ENCODE assay signal across 29 mouse cellular contexts in genomic region chr14:49121723-49122122, GRCm38 (mm10). TPM values are rescaled to one million over a fixed set of nuclear protein-coding genes. Genes with fewer than 3 reads are reported as not detected.
DNase-seq lines count a peak whose midpoint lies in the region; ATAC-seq lines count a peak whose summit lies in the region.
"Had no signal": no experiment of that assay in that cellular context is flagged by ENCODE, and none has a peak within 500 bp of the region (broad histone marks: within the 10 kb centered on the region; RNA-seq: fewer than 3 reads in every experiment).

No protein-coding gene starts in this region.

- ATAC-seq in kidney, embryonic 16.5 days (ENCODE audit: low FRiP score, low TSS enrichment) = no peak
- ATAC-seq in embryonic facial prominence, embryonic 11.5 days (replicated peaks; ENCODE audit: insufficient number of reproducible peaks, low FRiP score, low TSS enrichment, low read depth) = no peak
- peak; percentile 65 for ATAC-seq in limb, embryonic 13.5 days (ENCODE audit: low FRiP score, low read depth)
- no peak for ATAC-seq in neural tube, embryonic 15.5 days (ENCODE audit: low FRiP score)
- ATAC-seq: forebrain, embryonic 14.5 days; midbrain, embryonic 16.5 days had no signal

- no peaks in the 10 kb centered on the region for H3K36me3 ChIP-seq in kidney, embryonic 16.5 days (ENCODE audit: insufficient read depth, low read length)
- H3K36me3 ChIP-seq in embryonic facial prominence, embryonic 11.5 days (replicated peaks; ENCODE audit: control insufficient read depth, insufficient read depth, low read depth, low read length) = no peaks in the 10 kb centered on the region
- H3K36me3 ChIP-seq in limb, embryonic 13.5 days = no peaks in the 10 kb centered on the region
- no peaks in the 10 kb centered on the region for H3K36me3 ChIP-seq in neural tube, embryonic 15.5 days
- H3K36me3 ChIP-seq: heart, embryonic 13.5 days; hindbrain, embryonic 10.5 days; hindbrain, embryonic 15.5 days; lung, embryonic 15.5 days; midbrain, embryonic 10.5 days had no signal

- DNase-seq in kidney, adult 9 months = no peak
- peak; percentile 59 for DNase-seq in embryonic facial prominence, embryonic 11.5 days (ENCODE audit: low spot score)
- DNase-seq in forelimb bud, embryonic 11.5 days (ENCODE audit: low read depth, low spot score) = peak; percentile 78
- no peak for DNase-seq in c-Kit-positive CD71-positive TER-119-positive erythroid progenitor cells, embryonic 14.5 days (ENCODE audit: low spot score)
- DNase-seq in layer of hippocampus, adult 18-20 months (ENCODE audit: low spot score in 2 of 2) = no peak
- DNase-seq: adrenal gland, postnatal 14 days; cerebellum, adult 2 months; cerebellum, postnatal 25 days; gastrocnemius, postnatal 36 days; heart, postnatal 10 days; kidney, adult 18-20 months; kidney, postnatal 25 days; layer of hippocampus, adult 9-11 months; liver; right cerebral cortex, adult 18-20 months; spleen, adult 18-20 months; thymus, adult 18-20 months; thymus, postnatal 25 days had no signal

- no peaks in the 10 kb centered on the region for H3K27me3 ChIP-seq in kidney, embryonic 16.5 days (ENCODE audit: insufficient read depth, low read length)
- H3K27me3 ChIP-seq in embryonic facial prominence, embryonic 11.5 days (ENCODE audit: control insufficient read depth, insufficient read depth, low read length) = no peaks in the 10 kb centered on the region
- no peaks in the 10 kb centered on the region for H3K27me3 ChIP-seq in limb, embryonic 13.5 days
- H3K27me3 ChIP-seq in neural tube, embryonic 15.5 days (replicated peaks) = no peaks in the 10 kb centered on the region
- H3K27me3 ChIP-seq: heart, embryonic 13.5 days; hindbrain, embryonic 15.5 days; lung, embryonic 15.5 days had no signal

- WGBS in kidney, embryonic 16.5 days = 42% methylated on average over 9 of the region's 9 CpGs
- 50% methylated on average over 9 of the region's 9 CpGs for WGBS in embryonic facial prominence, embryonic 11.5 days
- WGBS in limb, embryonic 13.5 days = 18% methylated on average over 9 of the region's 9 CpGs
- 64% methylated on average over 9 of the region's 9 CpGs for WGBS in neural tube, embryonic 15.5 days

- no peak overlapping the region for H3K27ac ChIP-seq in kidney, embryonic 16.5 days (ENCODE audit: low read length)
- 0 out of 2 replicates have a peak overlapping the region, but pooled peaks have one; percentile 20 for H3K27ac ChIP-seq in embryonic facial prominence, embryonic 11.5 days (replicated peaks; ENCODE audit: low read depth, low read length)
- peak overlapping the region; percentile 61 for H3K27ac ChIP-seq in limb, embryonic 13.5 days
- no peak overlapping the region for H3K27ac ChIP-seq in neural tube, embryonic 15.5 days (replicated peaks)
- H3K27ac ChIP-seq: heart, embryonic 13.5 days; hindbrain, embryonic 10.5 days; hindbrain, embryonic 15.5 days; liver, embryonic 14.5 days; lung, embryonic 15.5 days; midbrain, embryonic 10.5 days had no signal

- H3K4me3 ChIP-seq in kidney, embryonic 16.5 days (ENCODE audit: low read length) = no peak overlapping the region
- H3K4me3 ChIP-seq in embryonic facial prominence, embryonic 11.5 days (ENCODE audit: low read depth, low read length) = no peak overlapping the region
- H3K4me3 ChIP-seq in limb, embryonic 13.5 days = peak overlapping the region; percentile 7; the same call in 1 of the 2 replicates
- no peak overlapping the region for H3K4me3 ChIP-seq in neural tube, embryonic 15.5 days (replicated peaks)
- H3K4me3 ChIP-seq: heart, embryonic 13.5 days; hindbrain, embryonic 10.5 days; hindbrain, embryonic 15.5 days; lung, embryonic 15.5 days; midbrain, embryonic 10.5 days had no signal

- H3K9ac ChIP-seq in kidney, embryonic 16.5 days (replicated peaks; ENCODE audit: low read length) = no peak overlapping the region
- H3K9ac ChIP-seq in embryonic facial prominence, embryonic 11.5 days (replicated peaks; ENCODE audit: low read length) = no peak overlapping the region
- no peak overlapping the region for H3K9ac ChIP-seq in limb, embryonic 13.5 days
- H3K9ac ChIP-seq in neural tube, embryonic 15.5 days (replicated peaks) = no peak overlapping the region
- H3K9ac ChIP-seq: heart, embryonic 13.5 days; hindbrain, embryonic 15.5 days; liver, embryonic 14.5 days; lung, embryonic 15.5 days had no signal

- H3K4me2 ChIP-seq in kidney, embryonic 16.5 days (replicated peaks; ENCODE audit: low read depth, low read length) = peak overlapping the region; percentile 10; the same call in 1 of the 2 replicates
- H3K4me2 ChIP-seq in embryonic facial prominence, embryonic 11.5 days (ENCODE audit: low read depth, low read length) = no peak overlapping the region
- H3K4me2 ChIP-seq in limb, embryonic 13.5 days (replicated peaks) = peak overlapping the region; percentile 49
- no peak overlapping the region for H3K4me2 ChIP-seq in neural tube, embryonic 15.5 days
- H3K4me2 ChIP-seq: heart, embryonic 13.5 days; hindbrain, embryonic 15.5 days; lung, embryonic 15.5 days had no signal

- no peaks in the 10 kb centered on the region for H3K9me3 ChIP-seq in kidney, embryonic 16.5 days (ENCODE audit: low read length)
- no peaks in the 10 kb centered on the region for H3K9me3 ChIP-seq in embryonic facial prominence, embryonic 11.5 days (replicated peaks; ENCODE audit: control insufficient read depth, low read length)
- no peaks in the 10 kb centered on the region for H3K9me3 ChIP-seq in limb, embryonic 13.5 days
- H3K9me3 ChIP-seq in neural tube, embryonic 15.5 days (replicated peaks) = no peaks in the 10 kb centered on the region
- H3K9me3 ChIP-seq: heart, embryonic 13.5 days; hindbrain, embryonic 10.5 days; hindbrain, embryonic 15.5 days; lung, embryonic 15.5 days; midbrain, embryonic 10.5 days had no signal

- no peaks in the 10 kb centered on the region for H3K4me1 ChIP-seq in kidney, embryonic 16.5 days (ENCODE audit: insufficient read depth, low read length)
- H3K4me1 ChIP-seq in embryonic facial prominence, embryonic 11.5 days (ENCODE audit: control insufficient read depth, insufficient read depth, low read length) = no peaks in the 10 kb centered on the region
- H3K4me1 ChIP-seq in limb, embryonic 13.5 days = peaks cover 16% of the 10 kb centered on the region
- no peaks in the 10 kb centered on the region for H3K4me1 ChIP-seq in neural tube, embryonic 15.5 days
- H3K4me1 ChIP-seq: hindbrain, embryonic 15.5 days; lung, embryonic 15.5 days had no signal

RNA-seq across cellular contexts. Expression of gene Naa30, which starts 50.3 kb away (rescaled TPM):
- 7.3 and 7.4 TPM in 2 replicates for polyA plus RNA-seq in kidney, embryonic 16.5 days (2015; fragmentation: Nextera tagmentation; extraction: Ambion mirVana)
- 16.5 and 16.7 TPM in 2 replicates for polyA plus RNA-seq in embryonic facial prominence, embryonic 11.5 days (2014; fragmentation: Nextera tagmentation; extraction: Ambion mirVana)
- polyA plus RNA-seq in limb, embryonic 13.5 days (2015; fragmentation: Nextera tagmentation; extraction: Ambion mirVana) = 9.8 and 10.3 TPM in 2 replicates
- total RNA-seq in layer of hippocampus, adult 18-20 months (2021) = 10 to 100 TPM; 35.8 to 36.1 TPM
- polyA plus RNA-seq in neural tube, embryonic 15.5 days (2015; fragmentation: Nextera tagmentation; extraction: Ambion mirVana) = 11.2 and 13.1 TPM in 2 replicates

RNA-seq across cellular contexts. Expression of gene Exoc5, which starts 55.3 kb away (rescaled TPM):
- polyA plus RNA-seq in kidney, embryonic 16.5 days (2015; fragmentation: Nextera tagmentation; extraction: Ambion mirVana) = 40.4 and 42.5 TPM in 2 replicates
- 81.9 and 82.8 TPM in 2 replicates for polyA plus RNA-seq in embryonic facial prominence, embryonic 11.5 days (2014; fragmentation: Nextera tagmentation; extraction: Ambion mirVana)
- polyA plus RNA-seq in limb, embryonic 13.5 days (2015; fragmentation: Nextera tagmentation; extraction: Ambion mirVana) = 47.5 and 48.2 TPM in 2 replicates
- total RNA-seq in layer of hippocampus, adult 18-20 months (2021) = 10 to 100 TPM; 50.0 to 51.4 TPM
- 50.8 and 54.7 TPM in 2 replicates for polyA plus RNA-seq in neural tube, embryonic 15.5 days (2015; fragmentation: Nextera tagmentation; extraction: Ambion mirVana)

RNA-seq across cellular contexts. Expression of gene Ap5m1, which starts 55.8 kb away (rescaled TPM):
- polyA plus RNA-seq in kidney, embryonic 16.5 days (2015; fragmentation: Nextera tagmentation; extraction: Ambion mirVana) = 26.5 and 28.7 TPM in 2 replicates
- 30.1 TPM in 2 replicates for polyA plus RNA-seq in embryonic facial prominence, embryonic 11.5 days (2014; fragmentation: Nextera tagmentation; extraction: Ambion mirVana)
- polyA plus RNA-seq in limb, embryonic 13.5 days (2015; fragmentation: Nextera tagmentation; extraction: Ambion mirVana) = 23.4 and 23.8 TPM in 2 replicates
- total RNA-seq in layer of hippocampus, adult 18-20 months (2021) = 10 to 100 TPM; 19.4 to 19.9 TPM
- 20.8 and 23.5 TPM in 2 replicates for polyA plus RNA-seq in neural tube, embryonic 15.5 days (2015; fragmentation: Nextera tagmentation; extraction: Ambion mirVana)

Comparison
In these comparisons a context has a peak if more than half of its experiments do, and no peak if none do; other contexts are left out.
1. H3K27ac ChIP-seq: peak in embryonic facial prominence, embryonic 11.5 days (single experiment) and limb, embryonic 13.5 days (single experiment); none in kidney, embryonic 16.5 days (single experiment) and neural tube, embryonic 15.5 days (single experiment).
2. H3K4me2 ChIP-seq: peak in kidney, embryonic 16.5 days (single experiment) and limb, embryonic 13.5 days (single experiment); none in embryonic facial prominence, embryonic 11.5 days (single experiment) and neural tube, embryonic 15.5 days (single experiment).
3. DNase-seq: peak in embryonic facial prominence, embryonic 11.5 days (single experiment) and forelimb bud, embryonic 11.5 days (single experiment); none in kidney, adult 9 months (single experiment), c-Kit-positive CD71-positive TER-119-positive erythroid progenitor cells, embryonic 14.5 days (single experiment) and layer of hippocampus, adult 18-20 months (0 of 2).